Comparison of ENCODE assay signal across 9 mouse cellular contexts in the genomic region with DNA sequence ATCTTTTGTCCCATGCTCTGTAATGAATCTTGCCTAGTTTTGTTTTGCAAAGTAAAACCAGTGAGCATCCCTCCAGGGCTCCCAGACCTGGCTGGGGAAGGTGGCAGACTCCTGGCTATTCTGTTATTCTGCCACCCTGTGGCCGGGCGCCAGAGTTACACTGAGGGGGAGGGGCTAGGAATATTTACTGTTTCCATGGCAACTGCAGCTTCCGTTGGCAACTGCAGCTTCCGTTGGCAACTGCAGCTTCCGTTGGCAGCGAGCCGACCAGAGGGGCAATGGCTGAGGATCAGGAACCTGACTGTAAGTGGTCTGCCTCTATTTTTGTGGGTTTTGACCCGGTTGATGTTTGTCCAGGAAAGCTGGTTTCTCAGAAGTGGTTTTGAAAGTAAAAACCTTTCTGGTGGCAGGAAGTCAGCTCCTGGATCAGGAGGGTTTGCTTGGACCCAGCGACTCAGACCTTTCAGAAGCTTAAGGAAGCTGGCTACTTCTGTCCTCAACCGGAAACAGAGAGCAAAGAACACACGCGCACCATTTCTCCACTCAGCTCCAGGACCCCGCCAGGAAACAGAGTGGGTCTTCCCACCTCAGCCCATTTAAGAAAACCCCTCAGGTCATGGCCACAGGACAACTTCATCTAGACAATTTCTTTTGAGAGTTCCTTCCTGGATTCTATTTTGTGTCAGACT. TPM values are rescaled to one million over a fixed set of nuclear protein-coding genes. Genes with fewer than 3 reads are reported as not detected.
A peak's percentile ranks its signal among the peaks of the same experiment; 100 is the strongest.
DNase-seq lines count a peak whose midpoint lies in the region; ATAC-seq and TF ChIP-seq lines count a peak whose summit lies in the region.
"Had no signal": no experiment of that assay in that cellular context is flagged by ENCODE, and none has a peak within 500 bp of the region (broad histone marks: within the 10 kb centered on the region; RNA-seq: fewer than 3 reads in every experiment).

A gene (plus strand): TSS at position 215 of the 689 bp plus-strand sequence.

- WGBS in forebrain, postnatal 0 days: 5% methylated on average over 13 of the region's 13 CpGs
- WGBS in lung, adult 2 months: 1% methylated on average over 13 of the region's 13 CpGs

- H3K27ac ChIP-seq in ES-E14 (ENCODE audit: insufficient read depth, low read depth, low read length, poor library complexity, severe bottlenecking): no peak within 1 kb of the TSS
- no peak within 1 kb of the TSS; the same call in 1 of the 2 replicates for H3K27ac ChIP-seq in forebrain, postnatal 0 days (ENCODE audit: low read depth, low read length)
- peak within 1 kb of the TSS; percentile 79 for H3K27ac ChIP-seq in layer of hippocampus, adult 2 months

- H3K4me2 ChIP-seq in forebrain, postnatal 0 days (ENCODE audit: low read depth): peak within 1 kb of the TSS; percentile 45

- no peak within 1 kb of the TSS for H3K9ac ChIP-seq in ES-E14 (ENCODE audit: insufficient read depth, low read depth, low read length, poor library complexity, severe bottlenecking)
- H3K9ac ChIP-seq in forebrain, postnatal 0 days: 0 out of 2 replicates have a peak within 1 kb of the TSS, but pooled peaks have one; percentile 7

- peak within 1 kb of the TSS; percentile 38 to 41; a peak in 3 of 4 replicates for H3K4me3 ChIP-seq in ES-E14 (ENCODE audit: insufficient read depth in 1 of 2, low read depth in 1 of 2, low read length in 2 of 2, poor library complexity in 1 of 2, severe bottlenecking in 1 of 2)
- peak within 1 kb of the TSS; percentile 32 for H3K4me3 ChIP-seq in forebrain, postnatal 0 days (ENCODE audit: low read depth, low read length)
- peak within 1 kb of the TSS; percentile 59 for H3K4me3 ChIP-seq in layer of hippocampus, adult 2 months
- peak within 1 kb of the TSS; percentile 45 for H3K4me3 ChIP-seq in lung, adult 2 months (replicated peaks; ENCODE audit: extremely low read depth, low read depth, low read length)
- H3K4me3 ChIP-seq: myocyte had no signal

- no peaks in the 10 kb centered on the region for H3K27me3 ChIP-seq in forebrain, postnatal 0 days (ENCODE audit: insufficient read depth, low read length)

- H3K4me1 ChIP-seq in ES-E14 (ENCODE audit: control insufficient read depth in 2 of 2, insufficient read depth in 2 of 2, low read length in 2 of 2, poor library complexity in 1 of 2): peaks cover 0 to 2% of the 10 kb centered on the region in 2 experiments; a peak in 1 of 4 replicates
- H3K4me1 ChIP-seq in forebrain, postnatal 0 days (ENCODE audit: insufficient read depth): peaks cover 8% of the 10 kb centered on the region
- H3K4me1 ChIP-seq in lung, adult 2 months (ENCODE audit: control insufficient read depth, insufficient read depth, low read length): peaks cover 2% of the 10 kb centered on the region; the same call in 1 of the 2 replicates

- H3K9me3 ChIP-seq in ES-E14 (ENCODE audit: control insufficient read depth, insufficient read depth, low read depth, low read length): no peaks in the 10 kb centered on the region
- H3K9me3 ChIP-seq in forebrain, postnatal 0 days (ENCODE audit: low read length): no peaks in the 10 kb centered on the region

- peak; percentile 86 for DNase-seq in ES-E14 (ENCODE audit: low read depth, low spot score)
- peak; percentile 62 for DNase-seq in cerebellum, adult 11-12 months
- DNase-seq in forebrain, postnatal 0 days: peak; percentile 89
- peak; percentile 90 for DNase-seq in heart, postnatal 4 days
- peak; percentile 86 to 92 for DNase-seq in layer of hippocampus, adult 2 months (ENCODE audit: low spot score in 2 of 2)
- peak; percentile 81 for DNase-seq in lung, adult 2 months
- DNase-seq in testis, postnatal 14 days (ENCODE audit: low spot score): peak; percentile 83

- no peak; the same call in 1 of the 2 replicates for TF ChIP-seq POLR2A in lung, adult 2 months (IDR thresholded peaks at IDR 0.05; ENCODE audit: borderline replicate concordance, extremely low read depth, low read depth, low read length)

- peak; percentile 33 for ATAC-seq in forebrain, postnatal 0 days
- ATAC-seq in neutrophil, adult 5-6 weeks (ENCODE audit: extremely low read depth, insufficient number of reproducible peaks, low FRiP score, poor library complexity, severe bottlenecking): peak; percentile 91

- no peaks in the 10 kb centered on the region for H3K36me3 ChIP-seq in ES-E14 (ENCODE audit: control insufficient read depth, insufficient read depth, low read length, poor library complexity, severe bottlenecking)
- peaks cover 10% of the 10 kb centered on the region; the same call in 1 of the 2 replicates for H3K36me3 ChIP-seq in forebrain, postnatal 0 days (ENCODE audit: insufficient read depth)

- in situ Hi-C loops in ES-E14 (cut with MboI; ENCODE audit: low sequenced_read_pairs in 2 of 2, unreplicated experiment in 2 of 2): no loop called here

- peak; percentile 69 for TF ChIP-seq CTCF in forebrain, postnatal 0 days (IDR thresholded peaks at IDR 0.05; ENCODE audit: low read depth)
- TF ChIP-seq CTCF in layer of hippocampus, adult 2 months (conservative IDR thresholded peaks at IDR 0.05): peak; percentile 84
- TF ChIP-seq CTCF in lung, adult 2 months (IDR thresholded peaks at IDR 0.05; ENCODE audit: insufficient read depth, low read length): peak; percentile 36

TF ChIP-seq in ES-E14, 5 proteins besides CTCF, POLR2A, EP300 and RAD21:
- TF ChIP-seq ZC3H11A (IDR thresholded peaks at IDR 0.05; ENCODE audit: borderline replicate concordance, low read depth, low read length): no peak
- TF ChIP-seq MAFK (IDR thresholded peaks at IDR 0.05; ENCODE audit: insufficient read depth, low read depth, low read length): no peak
- TF ChIP-seq HCFC1 (IDR thresholded peaks at IDR 0.05; ENCODE audit: borderline replicate concordance, insufficient read depth, low read length): no peak
- TF ChIP-seq ZNF384 (IDR thresholded peaks at IDR 0.05; ENCODE audit: low read depth, low read length): no peak
- no peak for TF ChIP-seq CHD2 (IDR thresholded peaks at IDR 0.05; ENCODE audit: low read depth, low read length)

RNA-seq across cellular contexts. Expression of the gene that starts here (rescaled TPM):
- 0.22 and 0.74 TPM in 2 replicates for total RNA-seq in ES-E14 (2012; rRNA removed)
- total RNA-seq in forebrain, postnatal 0 days (2014; rRNA removed): 2.3 and 3.2 TPM in 2 replicates
- polyA plus RNA-seq in forebrain, postnatal 0 days (2015; fragmentation: Nextera tagmentation; extraction: Ambion mirVana): 1.8 and 2.6 TPM in 2 replicates
- total RNA-seq in heart, postnatal 4 days (2021): under 1 TPM in 1 of 2 experiments, not detected in 1; 0.36 TPM
- 1 to 10 TPM; 1.7 to 2.0 TPM for total RNA-seq in layer of hippocampus, adult 2 months (2021)
- 0.48 and 0.52 TPM in 2 replicates for polyA plus RNA-seq in lung, adult 2 months (2012; rRNA removed)
- 10.3 and 10.5 TPM in 2 replicates for total RNA-seq in neutrophil, adult 5-6 weeks (2017)
- polyA plus RNA-seq: myocyte had no signal

Comparison
In these comparisons a context has a peak if more than half of its experiments do, and no peak if none do; other contexts are left out.
1. Peak in DNase-seq and H3K4me3 ChIP-seq in ES-E14; RNA of the gene not detected or under 1 TPM.
2. Peak in DNase-seq in heart, postnatal 4 days; RNA of the gene not detected or under 1 TPM.
3. Peak in DNase-seq and H3K4me3 ChIP-seq in lung, adult 2 months; RNA of the gene not detected or under 1 TPM.